In the genomic region with DNA sequence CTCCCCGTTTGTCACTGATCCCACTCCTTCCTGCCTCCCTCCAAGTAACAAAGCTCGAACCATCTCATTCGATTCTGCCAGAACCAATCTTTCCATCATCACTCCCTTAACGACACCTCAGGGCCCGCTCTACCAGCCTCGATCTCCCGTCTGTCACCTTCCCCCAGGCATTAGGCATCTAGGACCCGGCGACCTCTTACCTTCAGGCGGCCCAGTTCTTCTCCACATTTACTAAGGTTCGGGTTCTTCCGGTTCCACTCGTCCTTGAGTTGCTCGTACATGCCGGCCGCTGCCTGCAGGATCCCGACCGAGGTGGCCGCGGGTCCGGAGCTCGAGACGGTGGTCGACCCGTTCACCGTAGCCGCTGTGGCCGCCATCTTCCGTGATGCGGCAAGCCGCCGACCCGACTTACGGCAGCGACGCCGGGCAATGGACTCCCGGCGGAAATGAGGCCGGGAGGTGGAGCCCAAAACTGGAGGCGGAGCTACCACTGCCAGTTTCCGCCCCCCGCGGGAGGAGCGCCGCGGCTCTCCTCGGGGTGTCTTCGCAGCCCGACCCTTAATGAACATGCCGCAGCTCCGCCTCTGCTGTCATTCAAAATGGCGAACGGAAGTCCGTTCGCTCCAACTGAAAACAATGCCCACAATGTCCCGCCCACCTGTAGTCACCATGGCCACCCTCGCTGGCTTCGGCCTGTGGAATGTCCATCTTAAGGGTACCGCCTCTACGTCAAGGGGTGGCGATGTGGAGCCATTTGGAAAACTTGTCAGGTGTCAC, we compare ENCODE assay signal across 1 mouse cellular context.
TF ChIP-seq lines count a peak whose summit lies in the region.

A gene (minus strand): TSS at position 625 of the 777 bp plus-strand sequence.

TF ChIP-seq in MEL, 35 proteins besides CTCF, POLR2A, EP300 and RAD21 (continued from another document):
- TF ChIP-seq NRF1 (IDR thresholded peaks at IDR 0.05; ENCODE audit: insufficient read depth, low read depth, low read length, poor library complexity, severe bottlenecking) (peak; percentile 18; the same call in 1 of the 2 replicates), UBTF (IDR thresholded peaks at IDR 0.05; ENCODE audit: borderline replicate concordance, insufficient read depth, low read depth, low read length) (peak; percentile 3; the same call in 1 of the 2 replicates), ZNF384 (IDR thresholded peaks at IDR 0.05; ENCODE audit: low read depth, low read length) (no peak), POLR2AphosphoS2 (IDR thresholded peaks at IDR 0.05; ENCODE audit: low read length) (peak; percentile 91)
